Mouse (Mus musculus) kidney, postnatal 10 days (tissue): Measurements from ENCODE around the gene Ghrh.
A peak's percentile ranks its signal among the peaks of the same experiment; 100 is the strongest.
"Not testable (repeated sequence)": the region's sequence is repeated elsewhere in the genome, so short reads cannot be mapped to it uniquely, and the experiment has no call there.

Experiments used
- DNase-seq: peaks from one replicate; pipeline ENCODE4 v3.0.0; 2021; ENCODE audit warnings: mixed read lengths

The Ghrh gene

GRCm38 (mm10) chr2:157347361-157348159 lies at the start of gene Ghrh:
Ghrh (minus strand) TSS chr2:157347506.
- peak; percentile 43 for DNase-seq

GRCm38 (mm10) chr2:157395960-157396359 lies 48.7 kb upstream of the Ghrh start:
- DNase-seq, result no peak

- no peak for DNase-seq
Observed at GRCm38 (mm10) chr2:157395371-157395770, 48.1 kb upstream of the Ghrh start.

- DNase-seq, result no peak
Observed at GRCm38 (mm10) chr2:157394868-157395267, 47.6 kb upstream of the Ghrh start.

GRCm38 (mm10) chr2:157393549-157393948 lies 46.2 kb upstream of the Ghrh start:
- no peak for DNase-seq

- DNase-seq, result no peak
Observed at GRCm38 (mm10) chr2:157392331-157392730, 45.0 kb upstream of the Ghrh start.

GRCm38 (mm10) chr2:157389591-157389921 lies 42.2 kb upstream of the Ghrh start:
- no peak for DNase-seq

GRCm38 (mm10) chr2:157388901-157389590 lies 41.7 kb upstream of the Ghrh start:
- DNase-seq, result not testable (repeated sequence)

GRCm38 (mm10) chr2:157384836-157385235 lies 37.5 kb upstream of the Ghrh start:
- no peak for DNase-seq

GRCm38 (mm10) chr2:157376995-157377394 lies 29.7 kb upstream of the Ghrh start:
- DNase-seq, result no peak

GRCm38 (mm10) chr2:157375794-157376757 lies 28.8 kb upstream of the Ghrh start:
- DNase-seq, result no peak

- DNase-seq, result no peak
Observed at GRCm38 (mm10) chr2:157375051-157375450, 27.7 kb upstream of the Ghrh start.

- no peak for DNase-seq
Observed at GRCm38 (mm10) chr2:157373681-157374080, 26.4 kb upstream of the Ghrh start.

GRCm38 (mm10) chr2:157371696-157372095 lies 24.4 kb upstream of the Ghrh start:
- peak; percentile 36 for DNase-seq

- DNase-seq, result no peak
Observed at GRCm38 (mm10) chr2:157367991-157368390, 20.7 kb upstream of the Ghrh start.

- peak; percentile 97 for DNase-seq
Observed at GRCm38 (mm10) chr2:157367184-157367893, 20.0 kb upstream of the Ghrh start, which contains the start of gene Manbal. Manbal (plus strand) TSS chr2:157367594.

GRCm38 (mm10) chr2:157366762-157367161 lies 19.5 kb upstream of the Ghrh start:
- DNase-seq, result no peak

GRCm38 (mm10) chr2:157363031-157363430 lies 15.7 kb upstream of the Ghrh start:
- no peak for DNase-seq

GRCm38 (mm10) chr2:157360028-157360427 lies 12.7 kb upstream of the Ghrh start:
- DNase-seq, result no peak

- DNase-seq, result no peak
Observed at GRCm38 (mm10) chr2:157354106-157354505, 6.8 kb upstream of the Ghrh start.

GRCm38 (mm10) chr2:157353183-157353582 lies 5.9 kb upstream of the Ghrh start:
- DNase-seq, result no peak

- DNase-seq, result no peak
Observed at GRCm38 (mm10) chr2:157349121-157349778, 1.9 kb upstream of the Ghrh start.
